Mouse (Mus musculus): Measurements from ENCODE around the gene Slc1a2.
A peak's percentile ranks its signal among the peaks of the same experiment; 100 is the strongest.

The Slc1a2 gene

GRCm38 (mm10) chr2:102715754-102716153, 57.3 kb downstream of the Slc1a2 start:
- DNase-seq, result no peak

DNA sequence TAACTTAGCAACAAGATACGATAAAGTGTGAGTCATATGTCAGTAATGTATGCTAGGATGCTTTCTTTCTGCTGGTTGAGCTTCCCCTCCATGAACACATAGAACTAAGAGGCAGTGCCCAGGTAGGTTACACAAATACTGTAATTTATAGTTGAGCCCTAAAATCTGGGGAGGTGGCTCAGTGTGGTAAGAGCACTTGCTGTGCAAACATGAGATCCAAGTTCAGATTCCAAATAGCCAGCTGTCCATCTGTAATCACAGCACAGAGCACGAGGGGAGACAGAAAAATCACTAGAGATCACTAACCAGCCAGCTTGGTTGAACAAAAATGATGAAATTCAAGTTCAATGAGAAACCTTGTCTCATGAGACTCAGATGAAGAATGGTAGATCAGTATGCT, 63.4 kb downstream of the Slc1a2 start:
- DNase-seq, result no peak

DNA sequence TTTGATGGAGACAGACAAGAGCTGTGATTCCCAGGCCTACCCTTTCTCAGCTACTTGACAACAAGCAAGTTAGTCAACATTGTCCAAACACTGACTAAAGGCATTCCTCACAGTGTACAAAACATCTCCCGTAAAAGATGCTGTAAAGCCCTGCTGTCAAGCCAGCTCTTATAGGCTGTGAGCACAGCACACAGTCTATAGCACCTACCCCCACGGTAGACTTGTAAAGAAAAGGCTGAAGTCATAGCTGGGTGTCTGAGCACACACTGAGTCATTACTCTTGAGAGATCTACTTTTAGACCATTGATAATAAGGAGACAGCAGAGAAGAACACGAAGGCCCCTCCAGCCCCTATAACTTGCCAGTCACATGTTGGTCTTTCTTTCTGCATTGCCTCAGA, 66.6 kb downstream of the Slc1a2 start:
- no peak for DNase-seq

DNA sequence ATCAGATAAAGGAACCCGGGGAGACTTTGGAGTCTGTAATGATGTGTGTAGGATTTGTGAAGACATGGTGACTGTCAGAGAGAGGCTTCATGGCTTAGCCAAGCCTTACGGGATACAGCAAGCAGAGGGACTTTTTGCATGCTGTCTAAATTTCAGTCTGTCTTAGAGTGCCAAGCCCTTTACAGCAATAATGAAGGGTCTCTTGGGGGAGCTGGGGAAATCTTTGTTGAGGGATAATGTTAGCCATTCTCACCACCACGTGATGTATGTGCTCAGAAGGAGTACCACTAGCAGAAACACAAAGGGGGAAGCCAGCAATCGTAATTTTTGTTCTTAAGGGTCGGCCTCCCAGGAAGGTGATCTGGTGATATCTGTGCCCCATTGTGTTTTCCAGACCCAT, 71.9 kb downstream of the Slc1a2 start:
- no peak for DNase-seq

- DNase-seq, result no peak
Measured at GRCm38 (mm10) chr2:102730788-102731187, 72.3 kb downstream of the Slc1a2 start.

DNA sequence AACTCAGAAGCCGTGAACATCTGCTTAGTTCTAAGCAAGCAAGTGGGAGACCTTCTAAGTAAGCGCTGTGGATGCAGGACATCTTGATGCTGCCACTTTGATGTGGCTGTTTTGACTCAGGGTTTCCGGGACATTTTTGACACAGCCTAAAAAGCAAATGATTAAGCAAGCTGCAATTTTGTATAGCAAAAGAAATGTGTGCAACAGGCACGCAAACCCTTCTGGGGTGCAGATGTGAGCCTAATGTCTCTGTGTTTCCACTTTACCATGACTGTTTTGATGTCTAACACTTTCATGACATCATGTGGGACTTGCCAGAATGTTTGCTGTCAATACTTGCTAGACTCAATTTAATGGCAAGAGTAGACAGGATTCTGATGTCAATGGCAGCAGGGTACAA, 74.7 kb downstream of the Slc1a2 start:
- DNase-seq, result peak in 1 of 2 experiments; percentile 16

GRCm38 (mm10) chr2:102734055-102734454, 75.6 kb downstream of the Slc1a2 start:
- DNase-seq, result no peak

DNA sequence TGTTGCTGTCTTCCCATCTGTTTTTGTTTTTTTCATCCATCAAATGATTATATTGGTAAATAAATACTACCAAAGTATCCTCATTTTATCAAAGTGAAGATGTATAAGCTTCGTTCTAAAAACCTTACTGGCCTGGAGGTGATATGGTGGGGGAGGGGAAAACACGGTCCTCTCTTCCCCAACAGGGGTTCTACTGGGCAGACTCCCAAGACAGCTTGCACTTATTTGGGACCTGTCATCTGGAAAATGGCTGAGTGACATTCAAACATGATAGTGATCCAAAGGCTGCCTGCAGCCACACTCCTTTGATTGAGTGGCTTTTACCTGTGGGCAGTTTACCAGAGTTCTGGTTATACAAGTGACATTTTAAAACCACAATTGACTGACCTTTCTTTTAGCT, 76.6 kb downstream of the Slc1a2 start:
- no peak for DNase-seq

- no peak for DNase-seq
Measured at GRCm38 (mm10) chr2:102735811-102736210, 77.4 kb downstream of the Slc1a2 start.

GRCm38 (mm10) chr2:102736490-102736889, 78.0 kb downstream of the Slc1a2 start:
- DNase-seq, result no peak

DNA sequence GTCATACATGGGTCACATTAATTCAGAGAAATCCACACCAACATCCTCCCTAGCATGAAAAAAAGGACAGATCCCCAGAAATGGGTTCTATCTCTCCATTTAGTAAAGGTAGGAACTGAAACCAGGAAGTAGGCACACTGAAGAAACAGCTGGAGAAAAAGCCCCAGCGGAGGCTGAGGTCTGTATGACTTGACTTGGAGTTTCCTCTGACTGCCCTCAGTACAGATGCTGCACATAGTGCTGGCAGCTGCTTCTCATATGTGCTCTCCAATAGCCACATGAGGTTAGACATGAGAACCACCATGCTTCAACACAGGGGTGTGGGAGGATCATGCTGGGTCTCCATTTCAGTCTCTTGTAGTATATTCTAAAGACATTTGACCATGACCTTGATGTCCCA, 80.4 kb downstream of the Slc1a2 start:
- DNase-seq, result no peak

DNA sequence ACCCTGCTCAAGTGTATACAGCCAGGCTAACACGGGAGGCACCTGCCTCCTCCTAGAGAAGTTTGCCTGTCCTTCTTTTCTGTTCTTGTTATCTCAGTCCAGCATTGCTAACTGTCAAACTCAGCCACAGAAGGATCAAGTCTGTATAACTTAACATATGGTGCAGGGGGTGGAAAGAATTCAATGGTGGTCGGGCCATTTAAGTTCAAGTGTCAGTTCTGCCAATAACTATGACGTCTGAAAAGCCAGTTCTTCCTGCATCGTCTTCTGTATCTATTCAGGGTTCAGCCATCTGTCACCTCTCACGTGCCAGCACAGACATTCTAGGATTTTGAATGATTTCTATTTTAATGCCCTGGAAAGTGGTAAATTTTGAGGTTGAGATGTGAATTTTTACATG, 84.2 kb downstream of the Slc1a2 start:
- no peak for DNase-seq

DNA sequence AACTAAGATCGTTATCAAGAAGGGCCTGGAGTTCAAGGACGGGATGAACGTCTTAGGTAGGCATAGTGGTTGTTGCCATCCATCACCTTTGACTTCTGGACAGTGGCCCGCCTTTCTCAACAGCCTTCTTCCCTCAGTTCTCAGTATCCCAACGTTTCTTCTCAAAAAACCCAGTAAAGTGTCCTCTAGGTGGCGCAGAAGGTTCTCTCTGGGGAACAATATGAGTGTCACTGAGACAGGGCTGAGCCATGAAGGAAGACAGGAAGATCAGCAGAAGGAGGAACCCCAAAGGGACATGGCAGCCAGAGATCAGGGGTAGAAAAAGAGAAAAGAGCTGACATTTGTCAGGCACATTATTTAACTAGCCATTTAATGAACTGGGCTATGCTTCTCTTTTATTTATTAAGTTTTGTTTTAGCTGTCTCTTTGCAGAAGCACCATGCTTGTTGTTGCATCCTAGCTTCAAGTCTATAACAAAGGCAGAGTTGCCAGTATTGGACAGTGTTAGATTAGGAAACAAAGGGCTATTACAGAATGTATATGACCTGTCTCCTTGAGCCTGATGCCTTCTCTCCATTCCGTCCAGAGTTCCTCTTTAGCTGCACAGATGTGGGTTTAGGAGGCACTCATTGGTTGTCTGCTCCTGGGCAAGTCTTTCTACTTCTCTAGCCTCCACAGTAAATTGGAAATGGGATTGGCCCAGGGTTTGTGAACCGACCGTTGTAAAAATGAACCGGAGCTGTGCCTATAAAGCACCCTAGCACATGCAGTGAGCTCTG, 85.6 kb downstream of the Slc1a2 start:
- DNase-seq, result peak; percentile 6 to 43

- peak in 1 of 2 experiments; percentile 15 for DNase-seq
Measured at GRCm38 (mm10) chr2:102745259-102745906, 86.9 kb downstream of the Slc1a2 start.

- DNase-seq, result no peak
Measured at GRCm38 (mm10) chr2:102747758-102748157, 89.3 kb downstream of the Slc1a2 start.

- no peak for DNase-seq
Measured at GRCm38 (mm10) chr2:102749926-102750325, 91.5 kb downstream of the Slc1a2 start.

- DNase-seq, result no peak
Measured at GRCm38 (mm10) chr2:102751846-102752245, 93.4 kb downstream of the Slc1a2 start.

DNA sequence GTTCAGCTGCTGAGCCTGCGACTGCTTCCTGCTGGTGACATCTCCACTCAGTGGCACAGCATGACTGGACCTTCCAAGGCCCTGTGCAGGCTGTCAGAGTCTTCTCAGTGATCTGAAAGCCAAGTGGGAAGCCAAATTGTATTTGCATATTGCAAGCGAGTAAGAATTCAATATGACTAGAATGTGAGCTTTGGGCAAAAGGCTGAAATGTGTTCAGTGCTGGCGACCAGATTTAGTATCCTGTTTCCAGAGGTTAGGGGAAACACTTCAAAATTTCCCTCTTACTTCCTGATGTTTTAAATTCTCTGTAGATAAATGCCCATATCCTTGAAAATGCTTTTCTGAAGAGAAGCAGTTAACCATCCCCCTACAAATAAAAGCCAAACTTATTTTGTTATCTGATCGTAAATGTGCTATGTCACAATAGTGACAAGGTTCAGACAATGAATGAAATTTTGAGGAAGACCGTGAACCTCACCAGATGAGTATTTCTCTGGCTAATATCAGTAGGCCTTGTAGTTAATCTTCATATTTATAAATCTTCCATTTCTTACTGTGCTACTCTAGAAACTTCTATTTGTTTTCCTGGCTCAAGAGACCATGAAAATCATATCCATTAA, 98.9 kb downstream of the Slc1a2 start:
- no peak for DNase-seq

GRCm38 (mm10) chr2:102759479-102759878, 101.0 kb downstream of the Slc1a2 start:
- no peak for DNase-seq

DNA sequence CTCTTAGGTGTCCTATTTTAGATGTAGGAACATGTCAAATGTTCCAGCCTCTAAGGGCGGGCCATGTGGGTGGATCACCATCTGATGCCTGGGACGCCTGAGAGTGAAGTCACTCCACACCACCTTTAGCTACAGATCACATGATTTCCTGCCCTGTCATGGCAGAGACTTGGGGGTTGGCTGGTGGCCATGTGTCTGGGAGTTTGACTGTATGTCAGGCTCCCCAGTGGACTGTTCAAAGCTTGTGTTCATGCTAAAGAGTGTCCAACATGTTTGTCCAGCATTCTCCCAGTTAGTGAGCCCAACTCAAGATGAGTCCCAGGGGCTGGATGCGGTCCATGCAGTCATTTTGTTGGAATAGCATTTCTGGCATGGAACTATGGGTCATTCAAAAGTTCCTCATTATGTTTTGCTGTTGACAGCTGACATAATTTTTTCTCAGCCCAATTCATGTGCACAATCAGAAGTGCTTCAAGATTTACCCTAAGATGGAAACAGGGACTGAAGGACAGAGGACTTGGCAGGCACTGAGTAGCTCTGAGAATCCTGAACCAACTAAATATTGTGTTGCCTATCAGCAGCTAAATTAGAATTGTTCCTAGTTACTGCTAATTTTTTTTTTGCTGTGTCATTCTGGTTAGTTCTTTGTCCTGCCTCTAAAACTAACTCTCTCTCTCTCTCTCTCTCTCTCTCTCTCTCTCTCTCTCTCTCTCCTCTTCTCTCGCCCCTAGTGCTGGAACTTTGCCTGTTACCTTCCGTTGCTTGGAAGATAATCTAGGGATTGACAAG, 102.0 kb downstream of the Slc1a2 start:
- no peak for DNase-seq

GRCm38 (mm10) chr2:102763176-102763575, 104.7 kb downstream of the Slc1a2 start:
- no peak for DNase-seq

DNA sequence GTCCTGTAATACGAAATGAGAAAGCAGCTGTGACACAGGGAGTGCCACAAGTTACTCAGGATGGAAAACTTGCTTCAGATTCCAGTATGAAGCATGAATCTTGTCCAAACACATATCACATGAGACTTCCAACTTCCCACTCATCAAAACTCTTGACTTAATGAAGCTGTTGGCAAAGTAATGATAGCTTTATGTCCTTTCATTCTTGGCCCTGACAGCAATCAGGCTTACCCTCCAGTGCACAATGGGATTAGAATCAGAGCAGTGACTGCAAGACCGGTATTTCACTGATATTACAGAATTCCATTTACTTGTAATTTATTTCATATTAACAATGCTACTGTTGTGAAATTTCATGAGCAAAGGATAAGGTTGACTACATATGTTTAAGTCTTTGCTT, 105.5 kb downstream of the Slc1a2 start:
- DNase-seq, result no peak
